Mouse (Mus musculus) bone marrow, adult 2 months (tissue): ENCODE measurements around the gene Dyx1c1. TPM values are rescaled to one million over a fixed set of nuclear protein-coding genes. Genes with fewer than 3 reads are reported as not detected.

Experiments used
- H3K27ac ChIP-seq: fragments of 200-500 bp; 2 replicates; pipeline ENCODE4 v1.5.1; 2012; ENCODE audit warnings: low read depth, mild to moderate bottlenecking, control low read depth, inconsistent platforms, low read length; ENCODE audit not compliant: control insufficient read depth, poor library complexity, insufficient read depth
- H3K4me1 ChIP-seq: fragments of 200-500 bp; 2 replicates; pipeline ENCODE4 v1.6.1; 2011; ENCODE audit warnings: low read length; ENCODE audit not compliant: control insufficient read depth, insufficient read depth
- H3K4me3 ChIP-seq: fragments of 200-500 bp; replicated peaks from 2 replicates; pipeline ENCODE3; 2011; ENCODE audit warnings: mild to moderate bottlenecking, low read depth, low read length, control low read depth; ENCODE audit not compliant: control insufficient read depth
- CTCF ChIP-seq: fragments of 200-500 bp; IDR thresholded peaks from 2 replicates; pipeline ENCODE4 v1.5.1; 2011; ENCODE audit warnings: low read length, control low read depth; ENCODE audit not compliant: control insufficient read depth, insufficient read depth
- POLR2A ChIP-seq: fragments of 200-500 bp; IDR thresholded peaks from 2 replicates; pipeline ENCODE4 v1.6.1; 2011; ENCODE audit warnings: low read depth, mild to moderate bottlenecking, control low read depth, low read length, borderline replicate concordance; ENCODE audit not compliant: control insufficient read depth
- WGBS: fragments of 180-500 bp; shearing (Covaris S2); methylation state at CpG from one replicate; pipeline ENCODE4 v1.1.7; 2018; 5-methylcytosine and 5-hydroxymethylcytosine counted together
- polyA plus RNA-seq: library from polyadenylated mRNA; stranded (reverse); fragments of >200 nt; gene quantifications from 2 replicates; pipeline ENCODE4 v1.2.4, GENCODE M21; 2011; ENCODE audit warnings: low replicate concordance; ENCODE audit not compliant: missing spikeins, insufficient read depth, insufficient read length

Dyx1c1 gene
- polyA plus RNA-seq, 1 experiment, result not detected

DNA sequence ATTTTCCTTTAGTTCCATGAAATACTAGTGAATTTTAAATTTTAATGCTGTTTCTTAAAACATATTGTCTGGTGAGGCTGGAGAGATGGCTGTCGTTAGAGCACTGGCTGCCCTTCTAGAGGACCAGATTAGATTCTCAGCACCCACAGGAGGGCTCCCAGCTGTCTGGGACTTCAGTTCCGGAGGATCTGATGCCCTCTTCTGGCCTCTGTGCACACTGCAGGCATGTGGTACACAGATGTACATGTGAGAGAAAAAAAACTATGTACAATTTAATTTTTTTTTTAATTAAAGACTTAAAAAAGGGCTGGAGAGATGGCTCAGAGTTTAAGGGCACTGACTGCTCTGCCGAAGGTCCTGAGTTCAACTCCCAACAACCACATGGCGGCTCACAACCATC, 23.3 kb upstream of the Dyx1c1 start:
- TF ChIP-seq CTCF, result no peak
- TF ChIP-seq POLR2A, result no peak
- Histone ChIP-seq H3K4me3 (no peak overlapping the region), H3K27ac (no peak overlapping the region), H3K4me1 (no peaks in the 10 kb centered on the region; the same call in none of the 2 replicates)
- WGBS, result 82% methylated on average over 4 of the region's 4 CpGs

DNA sequence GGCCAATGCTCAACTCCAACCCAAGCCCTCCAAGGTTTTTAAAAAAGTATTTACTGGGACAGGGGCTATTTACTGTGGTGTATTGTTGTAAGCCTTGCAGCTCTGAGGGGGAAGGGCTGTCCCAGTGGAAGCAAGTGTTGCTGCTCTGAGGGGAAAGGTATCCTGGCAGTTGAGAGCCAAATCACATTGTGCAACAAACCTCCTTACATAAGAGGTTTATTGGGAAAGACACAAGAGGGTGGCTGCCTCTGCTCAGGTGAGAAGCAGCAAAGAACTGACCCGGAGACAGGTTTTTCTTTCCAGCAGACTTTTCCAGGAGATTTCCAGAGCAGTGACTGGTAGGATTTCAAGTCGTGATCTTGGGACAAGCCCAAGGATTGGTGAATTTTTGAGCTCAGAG, 22.3 kb upstream of the Dyx1c1 start:
- WGBS, result 61% methylated on average over 2 of the region's 2 CpGs
- no peak for TF ChIP-seq CTCF
- Histone ChIP-seq H3K27ac (no peak overlapping the region), H3K4me3 (no peak overlapping the region), H3K4me1 (no peaks in the 10 kb centered on the region; the same call in none of the 2 replicates)

DNA sequence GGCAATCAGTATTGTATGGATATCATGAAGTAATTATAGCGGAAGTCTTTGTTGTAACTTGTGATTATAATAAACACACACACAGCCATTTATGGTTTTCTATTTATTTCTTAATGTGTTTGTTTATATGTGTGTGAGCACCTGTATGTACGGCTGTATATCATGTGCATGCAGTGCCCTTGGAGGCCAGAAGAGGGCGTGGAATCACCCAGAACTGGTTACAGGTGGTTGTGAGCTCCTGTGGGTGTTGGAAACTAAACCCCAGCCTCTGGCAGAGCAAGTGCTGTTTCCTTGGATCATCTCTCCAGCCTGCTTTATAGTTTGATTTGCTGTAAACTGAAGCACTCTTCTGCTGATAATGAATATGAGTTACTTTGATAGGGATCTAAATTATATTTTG, 15.2 kb upstream of the Dyx1c1 start:
- TF ChIP-seq POLR2A (no peak), CTCF (peak; percentile 25; the same call in 1 of the 2 replicates)
- no peak overlapping the region for H3K27ac ChIP-seq
- no peak overlapping the region for H3K4me3 ChIP-seq
- 73% methylated on average over 3 of the region's 3 CpGs for WGBS
- H3K4me1 ChIP-seq, result no peaks in the 10 kb centered on the region; the same call in 1 of the 2 replicates

DNA sequence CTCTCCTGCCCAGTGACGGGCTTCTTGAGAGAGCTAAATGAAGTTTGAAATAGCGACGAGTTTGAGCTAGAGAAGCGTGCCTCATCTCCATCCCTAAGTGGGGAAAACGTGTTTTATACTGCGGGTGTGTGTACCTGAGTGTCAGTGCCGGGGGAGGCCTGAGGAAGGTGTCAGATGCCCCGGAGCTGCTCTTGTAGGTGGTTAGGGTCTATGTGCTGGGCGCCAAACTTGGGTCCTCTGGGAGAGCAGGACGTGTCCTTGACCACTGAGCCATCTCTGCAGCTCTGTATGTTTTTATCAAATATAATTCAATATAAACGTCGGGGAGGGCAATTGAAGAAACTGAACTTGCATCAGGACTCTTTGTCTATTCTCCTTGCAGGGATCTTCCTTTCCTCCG, 14.3 kb upstream of the Dyx1c1 start:
- no peak overlapping the region for H3K4me3 ChIP-seq
- TF ChIP-seq CTCF, result no peak
- no peak for TF ChIP-seq POLR2A
- no peaks in the 10 kb centered on the region; the same call in 1 of the 2 replicates for H3K4me1 ChIP-seq
- H3K27ac ChIP-seq, result no peak overlapping the region
- 91% methylated on average over 13 of the region's 13 CpGs for WGBS

DNA sequence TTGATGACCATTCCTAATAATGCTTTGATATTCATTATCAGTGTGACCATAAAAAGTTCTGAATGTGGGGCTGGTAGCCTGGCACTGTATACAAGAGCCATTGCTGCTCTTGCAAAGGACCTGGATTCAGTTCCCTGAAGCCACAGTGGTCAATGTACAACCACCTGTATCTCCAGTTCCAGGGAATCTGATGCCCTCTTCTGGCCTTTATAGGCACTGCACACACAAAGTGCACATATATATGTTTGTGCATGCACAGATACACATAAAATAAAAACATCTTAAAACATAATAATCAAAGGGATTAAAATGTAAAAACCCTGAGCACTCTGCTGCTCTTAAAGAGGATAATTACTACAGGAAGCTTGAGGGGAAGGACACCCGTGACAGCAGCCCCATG, 11.6 kb upstream of the Dyx1c1 start:
- no peaks in the 10 kb centered on the region for H3K4me1 ChIP-seq
- no peak overlapping the region for H3K27ac ChIP-seq
- TF ChIP-seq CTCF, result no peak
- TF ChIP-seq POLR2A, result no peak
- 79% methylated on average over 1 of the region's 1 CpGs for WGBS
- no peak overlapping the region for H3K4me3 ChIP-seq

DNA sequence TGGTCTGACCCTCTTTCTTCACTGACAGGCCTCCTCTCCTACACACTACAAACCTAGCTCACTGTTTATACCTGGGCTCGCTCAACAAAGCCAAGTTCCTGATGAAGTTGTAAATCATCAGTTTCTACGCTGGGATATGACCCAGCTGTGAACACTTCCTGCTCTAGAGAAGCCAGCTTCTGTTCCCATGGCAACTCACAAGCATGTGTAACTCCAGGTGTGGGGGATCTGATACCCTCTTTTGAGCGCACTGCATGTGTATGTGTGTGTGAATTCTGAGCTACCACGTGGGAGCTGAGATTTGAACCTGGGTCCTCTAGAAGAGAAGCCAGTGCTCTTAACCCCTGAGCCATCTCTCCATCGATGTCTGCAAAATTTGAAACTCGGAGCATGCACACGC, 9.0 kb upstream of the Dyx1c1 start:
- Histone ChIP-seq H3K4me1 (no peaks in the 10 kb centered on the region), H3K27ac (no peak overlapping the region), H3K4me3 (no peak overlapping the region)
- no peak for TF ChIP-seq CTCF
- no peak for TF ChIP-seq POLR2A
- 38% methylated on average over 7 of the region's 7 CpGs for WGBS

DNA sequence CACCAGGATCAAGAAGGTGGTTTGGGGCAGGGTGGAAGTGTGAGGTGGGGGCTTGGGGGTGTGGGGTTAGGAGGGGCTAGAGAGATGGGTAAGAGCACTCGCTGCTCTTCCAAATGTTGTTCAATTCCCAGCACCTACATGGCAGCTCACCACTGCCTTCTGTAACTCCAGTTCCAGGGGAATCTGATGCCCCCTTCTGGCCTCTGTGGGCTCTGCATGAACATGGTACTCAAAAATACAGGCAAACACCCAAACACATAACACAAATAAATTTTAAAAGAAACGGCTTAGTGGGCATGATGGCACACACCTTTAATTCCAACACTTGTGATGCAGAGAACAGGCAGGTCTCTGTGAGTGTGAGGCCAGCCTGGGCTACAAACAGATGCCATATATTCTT, 3.8 kb upstream of the Dyx1c1 start:
- WGBS, result 46% methylated on average over 2 of the region's 2 CpGs
- H3K4me1 ChIP-seq, result no peaks in the 10 kb centered on the region
- H3K27ac ChIP-seq, result no peak overlapping the region

DNA sequence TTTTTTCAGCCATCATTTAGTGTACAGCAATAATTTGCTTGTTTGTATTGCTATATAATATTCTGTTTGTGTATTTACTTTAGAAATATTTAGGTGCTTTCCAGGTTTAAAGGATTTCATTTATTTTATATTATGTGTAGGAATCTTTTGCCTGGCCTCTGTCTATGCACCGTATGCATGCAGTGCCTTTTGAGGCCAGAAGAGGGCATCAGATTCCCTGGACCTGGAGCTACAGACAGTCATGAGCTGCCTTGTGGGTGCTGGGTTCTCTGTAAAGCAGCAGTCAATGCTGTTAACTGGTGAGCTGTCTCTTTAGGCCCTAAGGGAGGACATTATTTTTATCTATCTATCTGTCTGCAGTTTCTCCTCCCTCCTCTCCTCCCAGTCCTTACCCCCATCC, 3.0 kb upstream of the Dyx1c1 start:
- WGBS, result 3% methylated on average over 1 of the region's 1 CpGs
- Histone ChIP-seq H3K4me3 (no peak overlapping the region), H3K4me1 (no peaks in the 10 kb centered on the region), H3K27ac (no peak overlapping the region)
- TF ChIP-seq POLR2A (no peak), CTCF (peak; percentile 76)

More for the DNA sequence above, 3.8 kb upstream of the Dyx1c1 start:
- TF ChIP-seq POLR2A (no peak), CTCF (peak; percentile 14; the same call in 1 of the 2 replicates)
- H3K4me3 ChIP-seq, result no peak overlapping the region

DNA sequence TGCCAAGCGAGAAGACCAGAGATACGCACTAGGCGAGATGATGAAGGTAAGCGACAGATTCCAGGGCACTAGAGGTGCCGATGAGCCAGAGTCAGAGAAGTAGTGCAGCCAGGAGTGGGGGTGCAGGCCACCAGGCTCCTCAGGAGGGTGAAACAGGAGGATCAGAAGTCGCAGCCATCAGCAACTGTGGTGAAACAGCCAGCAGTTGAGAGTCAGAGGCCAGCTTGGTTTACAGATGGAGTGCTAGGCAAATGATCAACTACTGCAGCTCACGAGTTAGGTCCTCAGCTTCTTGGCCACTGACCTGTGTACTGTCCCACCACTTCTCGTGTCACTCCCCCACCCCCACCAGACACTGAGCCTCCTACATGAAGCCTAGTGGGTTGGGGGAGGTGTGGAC, 2.8 kb downstream of the Dyx1c1 start:
- TF ChIP-seq CTCF (no peak), POLR2A (no peak)
- peak overlapping the region; percentile 5; the same call in 1 of the 2 replicates for H3K27ac ChIP-seq
- peaks cover 6% of the 10 kb centered on the region; the same call in 1 of the 2 replicates for H3K4me1 ChIP-seq
- H3K4me3 ChIP-seq, result no peak overlapping the region
- 70% methylated on average over 8 of the region's 8 CpGs for WGBS

DNA sequence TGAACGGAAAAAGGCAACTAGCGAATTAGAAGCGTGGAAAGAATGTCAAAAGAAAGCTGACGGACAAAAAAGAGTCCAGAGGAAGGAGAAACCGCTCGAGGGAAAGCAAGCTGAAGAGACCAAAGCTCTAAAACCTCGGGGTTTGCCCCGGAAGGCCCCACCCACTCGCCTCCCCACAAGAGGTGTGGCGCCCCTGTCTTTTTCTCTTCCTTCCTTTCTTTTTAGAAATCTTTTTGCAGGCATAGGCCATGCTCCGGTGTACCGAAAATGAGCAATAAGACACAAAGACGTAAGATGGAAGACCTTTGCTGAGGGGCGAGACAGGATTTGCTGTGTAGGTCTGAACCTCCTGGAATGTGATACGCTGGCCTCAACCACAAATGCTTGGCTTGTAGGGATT, 3.4 kb downstream of the Dyx1c1 start:
- 36% methylated on average over 15 of the region's 15 CpGs for WGBS
- no peak overlapping the region for H3K4me3 ChIP-seq
- no peak overlapping the region for H3K27ac ChIP-seq
- H3K4me1 ChIP-seq, result peaks cover 6% of the 10 kb centered on the region; the same call in 1 of the 2 replicates
- TF ChIP-seq CTCF (no peak), POLR2A (no peak)
